Comparison of ENCODE assay signal across 8 mouse cellular contexts in genomic region chrX:140279266-140279665, GRCm38 (mm10).
DNase-seq lines count a peak whose midpoint lies in the region; ATAC-seq lines count a peak whose summit lies in the region.

No protein-coding gene starts in this region.

- ATAC-seq in heart, embryonic 11.5 days (replicated peaks; ENCODE audit: insufficient number of reproducible peaks, low FRiP score, low TSS enrichment) = no peak
- peak; percentile 41 for ATAC-seq in forebrain, embryonic 16.5 days
- ATAC-seq in midbrain, embryonic 15.5 days (replicated peaks) = peak; percentile 13; the same call in 1 of the 2 replicates
- ATAC-seq in megakaryocyte progenitor cell, adult 5-6 weeks (replicated peaks; ENCODE audit: poor library complexity) = no peak

- no peaks in the 10 kb centered on the region for H3K4me1 ChIP-seq in heart, embryonic 11.5 days (ENCODE audit: control insufficient read depth, insufficient read depth, low read length)
- peaks cover 11% of the 10 kb centered on the region for H3K4me1 ChIP-seq in forebrain, embryonic 16.5 days (replicated peaks; ENCODE audit: control insufficient read depth, insufficient read depth, low read length)
- H3K4me1 ChIP-seq in midbrain, embryonic 15.5 days = no peaks in the 10 kb centered on the region

- no peak overlapping the region for H3K4me3 ChIP-seq in heart, embryonic 11.5 days (ENCODE audit: low read depth, low read length)
- H3K4me3 ChIP-seq in forebrain, embryonic 16.5 days (replicated peaks; ENCODE audit: low read length) = no peak overlapping the region
- peak overlapping the region; percentile 64 for H3K4me3 ChIP-seq in midbrain, embryonic 15.5 days

- intact Hi-C loops in heart, postnatal 36 days (cut with DNase I) = no loop called here

- 15% methylated on average over 5 of the region's 6 CpGs for WGBS in heart, embryonic 11.5 days (ENCODE audit: insufficient replicate concordance)
- WGBS in forebrain, embryonic 16.5 days = 21% methylated on average over 6 of the region's 6 CpGs
- WGBS in midbrain, embryonic 15.5 days = 20% methylated on average over 6 of the region's 6 CpGs

- peak; percentile 17 for DNase-seq in heart, postnatal 4 days
- DNase-seq in ZHBTc4 (ENCODE audit: low read depth, low spot score) = peak; percentile 29
- DNase-seq in heart, postnatal 36 days = no peak
- DNase-seq in heart, adult 8-10 months (ENCODE audit: low spot score) = no peak

- no peak overlapping the region for H3K27ac ChIP-seq in heart, embryonic 11.5 days (ENCODE audit: low read depth, low read length)
- no peak overlapping the region for H3K27ac ChIP-seq in forebrain, embryonic 16.5 days (ENCODE audit: low read length)
- H3K27ac ChIP-seq in midbrain, embryonic 15.5 days = no peak overlapping the region

- H3K9ac ChIP-seq in heart, embryonic 11.5 days (ENCODE audit: low read depth, low read length) = no peak overlapping the region
- H3K9ac ChIP-seq in forebrain, embryonic 16.5 days (replicated peaks; ENCODE audit: low read depth, low read length) = no peak overlapping the region
- no peak overlapping the region for H3K9ac ChIP-seq in midbrain, embryonic 15.5 days

- H3K27me3 ChIP-seq in heart, embryonic 11.5 days (ENCODE audit: control insufficient read depth, insufficient read depth, low read length) = peaks cover 48% of the 10 kb centered on the region
- peaks cover 9% of the 10 kb centered on the region for H3K27me3 ChIP-seq in forebrain, embryonic 16.5 days (replicated peaks; ENCODE audit: control insufficient read depth, insufficient read depth, low read length)
- peaks cover 42% of the 10 kb centered on the region for H3K27me3 ChIP-seq in midbrain, embryonic 15.5 days (replicated peaks)

- no peaks in the 10 kb centered on the region for H3K36me3 ChIP-seq in heart, embryonic 11.5 days (ENCODE audit: control insufficient read depth, insufficient read depth, low read length)
- no peaks in the 10 kb centered on the region for H3K36me3 ChIP-seq in forebrain, embryonic 16.5 days (ENCODE audit: control insufficient read depth, insufficient read depth)
- H3K36me3 ChIP-seq in midbrain, embryonic 15.5 days (replicated peaks) = no peaks in the 10 kb centered on the region

- no peaks in the 10 kb centered on the region for H3K9me3 ChIP-seq in heart, embryonic 11.5 days (replicated peaks; ENCODE audit: control insufficient read depth, low read length)
- no peaks in the 10 kb centered on the region for H3K9me3 ChIP-seq in forebrain, embryonic 16.5 days (ENCODE audit: control insufficient read depth, low read length)
- H3K9me3 ChIP-seq in midbrain, embryonic 15.5 days = no peaks in the 10 kb centered on the region

- no peak overlapping the region for H3K4me2 ChIP-seq in heart, embryonic 11.5 days
- no peak overlapping the region for H3K4me2 ChIP-seq in forebrain, embryonic 16.5 days (ENCODE audit: low read length)
- peak overlapping the region; percentile 52 for H3K4me2 ChIP-seq in midbrain, embryonic 15.5 days

Comparison
In these comparisons a context has a peak if more than half of its experiments do, and no peak if none do; other contexts are left out.
1. DNase-seq: peak in heart, postnatal 4 days (single experiment) and ZHBTc4 (single experiment); none in heart, postnatal 36 days (0 of 2) and heart, adult 8-10 months (single experiment).
2. ATAC-seq: peak in forebrain, embryonic 16.5 days (single experiment) and midbrain, embryonic 15.5 days (single experiment); none in heart, embryonic 11.5 days (single experiment) and megakaryocyte progenitor cell, adult 5-6 weeks (single experiment).